Comparison of ENCODE assay signal across 19 mouse cellular contexts in the genomic region with DNA sequence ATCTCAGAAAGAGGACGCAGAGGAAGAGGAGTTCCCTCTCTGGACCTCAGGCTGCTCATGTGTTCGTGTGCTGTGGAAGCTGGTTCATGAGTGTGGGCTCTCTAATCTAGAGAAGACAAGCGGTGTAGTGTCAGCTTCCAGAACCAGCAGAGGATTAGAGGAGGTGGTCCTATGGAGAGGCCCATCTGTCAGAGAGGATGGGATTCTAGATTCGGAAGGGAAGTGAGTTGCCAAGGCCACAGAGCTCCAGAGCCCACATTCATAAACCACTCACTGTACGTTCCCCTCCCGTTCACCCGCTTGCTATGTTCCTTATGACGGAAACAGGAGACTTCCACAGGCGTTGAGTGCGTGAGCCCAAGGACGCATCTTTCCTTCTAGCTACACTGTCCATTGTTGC. TPM values are rescaled to one million over a fixed set of nuclear protein-coding genes. Genes with fewer than 3 reads are reported as not detected.
DNase-seq lines count a peak whose midpoint lies in the region; TF ChIP-seq lines count a peak whose summit lies in the region.
"Had no signal": no experiment of that assay in that cellular context is flagged by ENCODE, and none has a peak within 500 bp of the region (broad histone marks: within the 10 kb centered on the region; RNA-seq: fewer than 3 reads in every experiment).

No protein-coding gene starts in this region.

- peak overlapping the region; percentile 28; the same call in 1 of the 2 replicates for H3K4me3 ChIP-seq in testis, adult 2 months (ENCODE audit: control insufficient read depth, low read depth, low read length)
- H3K4me3 ChIP-seq in ES-Bruce4 (ENCODE audit: low read depth, low read length), result peak overlapping the region; percentile 16; the same call in 1 of the 2 replicates
- H3K4me3 ChIP-seq: embryonic facial prominence, embryonic 13.5 days; embryonic facial prominence, embryonic 15.5 days; erythroblast, embryonic 14.5 days; forebrain, embryonic 10.5 days; forebrain, embryonic 12.5 days had no signal

- H3K36me3 ChIP-seq in testis, adult 2 months (ENCODE audit: control insufficient read depth, insufficient read depth, low read length), result no peaks in the 10 kb centered on the region
- H3K36me3 ChIP-seq in ES-Bruce4 (ENCODE audit: control insufficient read depth, insufficient read depth, low read length, poor library complexity, severe bottlenecking), result no peaks in the 10 kb centered on the region
- H3K36me3 ChIP-seq: embryonic facial prominence, embryonic 13.5 days; embryonic facial prominence, embryonic 15.5 days; forebrain, embryonic 10.5 days; forebrain, embryonic 12.5 days had no signal

- peak; percentile 48; the same call in 1 of the 2 replicates for TF ChIP-seq POLR2A in testis, adult 2 months (IDR thresholded peaks at IDR 0.05; ENCODE audit: control insufficient read depth, low read depth, low read length)
- TF ChIP-seq POLR2A in ES-Bruce4 (IDR thresholded peaks at IDR 0.05; ENCODE audit: insufficient read depth, low read length), result no peak

- H3K27ac ChIP-seq in testis, adult 2 months (ENCODE audit: control insufficient read depth, insufficient read depth, low read depth, low read length), result no peak overlapping the region
- H3K27ac ChIP-seq in ES-Bruce4 (ENCODE audit: insufficient read depth, low read length), result peak overlapping the region; percentile 6; the same call in 1 of the 2 replicates
- H3K27ac ChIP-seq: embryonic facial prominence, embryonic 15.5 days; forebrain, embryonic 10.5 days; forebrain, embryonic 12.5 days had no signal

- no peaks in the 10 kb centered on the region for H3K27me3 ChIP-seq in testis, adult 2 months (ENCODE audit: control insufficient read depth, insufficient read depth, low read length)
- H3K27me3 ChIP-seq in ES-Bruce4 (ENCODE audit: control insufficient read depth, insufficient read depth, low read length, poor library complexity, severe bottlenecking), result no peaks in the 10 kb centered on the region
- H3K27me3 ChIP-seq: embryonic facial prominence, embryonic 13.5 days; embryonic facial prominence, embryonic 15.5 days; forebrain, embryonic 12.5 days had no signal

- H3K4me1 ChIP-seq in testis, adult 2 months (ENCODE audit: control insufficient read depth, insufficient read depth, low read length), result peaks cover 9% of the 10 kb centered on the region
- peaks cover 8% of the 10 kb centered on the region for H3K4me1 ChIP-seq in ES-Bruce4 (ENCODE audit: control insufficient read depth, insufficient read depth, low read length)

- TF ChIP-seq CTCF in testis, adult 2 months (IDR thresholded peaks at IDR 0.05; ENCODE audit: control insufficient read depth, insufficient read depth, insufficient replicate concordance, low read depth, low read length), result no peak
- no peak for TF ChIP-seq CTCF in ES-Bruce4 (IDR thresholded peaks at IDR 0.05; ENCODE audit: low read depth, low read length)

- H3K9me3 ChIP-seq in ES-Bruce4 (replicated peaks; ENCODE audit: control insufficient read depth, insufficient read depth, low read length, poor library complexity, severe bottlenecking), result no peaks in the 10 kb centered on the region
- H3K9me3 ChIP-seq: embryonic facial prominence, embryonic 13.5 days; embryonic facial prominence, embryonic 15.5 days; forebrain, embryonic 10.5 days; forebrain, embryonic 12.5 days had no signal

- H3K9ac ChIP-seq in ES-Bruce4 (ENCODE audit: low read depth, poor library complexity, severe bottlenecking), result no peak overlapping the region
- H3K9ac ChIP-seq: embryonic facial prominence, embryonic 13.5 days; embryonic facial prominence, embryonic 15.5 days; forebrain, embryonic 12.5 days had no signal

- TF ChIP-seq EP300 in ES-Bruce4 (IDR thresholded peaks at IDR 0.05; ENCODE audit: insufficient read depth, low read depth, low read length), result no peak

- peak; percentile 48 to 61 for DNase-seq in cerebellum, postnatal 14 days
- no peak for DNase-seq in cerebellum, postnatal 4 days (ENCODE audit: low spot score in 2 of 2)
- DNase-seq in testis, postnatal 14 days (ENCODE audit: low spot score), result no peak
- no peak for DNase-seq in layer of hippocampus, adult 8-10 months (ENCODE audit: low spot score in 2 of 2)
- DNase-seq: adrenal gland, adult 2 months; adrenal gland, postnatal 10 days; adrenal gland, postnatal 25 days; cerebellum, adult 11 months; cerebellum, adult 18-20 months; cerebellum, adult 8-10 months; cerebellum, postnatal 25 days; embryo, embryonic 11 days had no signal

RNA-seq across cellular contexts. Expression of a gene that starts 16.9 kb away (rescaled TPM):
- polyA plus RNA-seq in testis, adult 2 months (2012; rRNA removed), result 4.0 and 6.1 TPM in 2 replicates
- 21.4 and 23.6 TPM in 2 replicates for polyA plus RNA-seq in ES-Bruce4 (2011; ENCODE audit: insufficient read depth, insufficient read length, low read depth, missing spikeins)
- 100 to 1,000 TPM; 322 to 352 (median 336) TPM for total RNA-seq in layer of hippocampus, adult 8-10 months (2022)

Comparison
In these comparisons a context has a peak if more than half of its experiments do, and no peak if none do; other contexts are left out.
1. DNase-seq: peak in cerebellum, postnatal 14 days (2 of 2); none in cerebellum, postnatal 4 days (0 of 2), testis, postnatal 14 days (single experiment) and layer of hippocampus, adult 8-10 months (0 of 2).